Mouse (Mus musculus) lung, postnatal 36 days (tissue): ENCODE measurements at regions not wholly inside any gene's neighbourhood (a gene's known extent, or its start where the extent isn't known, plus 50 kb on each side); places are given as distances from the start of the nearest gene placed in this dataset.

Experiments used
- DNase-seq: peaks from one replicate; pipeline ENCODE4 v3.0.0; 2022; ENCODE audit warnings: mixed read lengths

- DNase-seq, result no peak
These were observed 111.3 kb upstream of the Paqr3 start for GRCm38 (mm10) chr5:97222489-97223237.

DNA sequence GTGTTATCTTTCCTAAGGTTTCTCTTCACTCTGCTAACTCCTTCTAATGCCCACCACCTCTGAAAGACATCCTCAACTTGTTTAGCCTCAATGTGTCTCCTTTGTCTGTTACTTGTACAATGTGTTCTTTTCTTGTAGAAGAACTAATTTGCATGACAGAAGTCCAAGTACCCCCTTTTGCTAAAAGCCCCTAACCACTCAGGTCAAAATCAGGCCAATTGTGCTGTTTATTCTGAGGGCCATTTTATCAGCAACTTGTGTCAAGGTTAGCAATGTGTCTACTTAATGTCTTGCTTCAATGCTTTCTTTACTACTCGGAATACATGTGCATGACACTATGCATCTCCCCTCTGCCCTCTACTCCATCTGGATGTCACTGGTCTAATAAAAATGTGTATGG is 107.3 kb upstream of the Paqr3 start:
- DNase-seq, result no peak

- DNase-seq, result no peak
These were observed 94.2 kb upstream of the Paqr3 start for GRCm38 (mm10) chr5:97205606-97206005.

DNA sequence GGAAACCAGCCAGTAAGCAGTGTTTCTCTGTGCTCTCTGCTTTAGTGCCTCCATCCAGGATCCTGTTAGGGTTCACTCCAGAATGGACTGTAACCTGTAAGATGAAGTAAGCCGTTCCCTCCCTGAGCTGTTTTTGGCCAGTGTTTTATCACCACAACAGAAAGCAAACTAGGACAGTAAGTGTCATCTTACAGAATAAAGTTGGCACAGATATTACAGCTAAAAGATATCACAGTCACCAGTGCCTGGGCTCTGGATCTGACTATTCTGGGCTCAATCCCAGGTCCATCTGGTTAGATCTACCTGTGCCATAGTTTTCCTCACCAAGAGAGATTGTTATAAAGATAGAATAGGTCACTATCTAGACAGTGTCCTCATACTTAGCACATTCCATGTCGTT is 92.9 kb upstream of the Paqr3 start:
- no peak for DNase-seq

DNA sequence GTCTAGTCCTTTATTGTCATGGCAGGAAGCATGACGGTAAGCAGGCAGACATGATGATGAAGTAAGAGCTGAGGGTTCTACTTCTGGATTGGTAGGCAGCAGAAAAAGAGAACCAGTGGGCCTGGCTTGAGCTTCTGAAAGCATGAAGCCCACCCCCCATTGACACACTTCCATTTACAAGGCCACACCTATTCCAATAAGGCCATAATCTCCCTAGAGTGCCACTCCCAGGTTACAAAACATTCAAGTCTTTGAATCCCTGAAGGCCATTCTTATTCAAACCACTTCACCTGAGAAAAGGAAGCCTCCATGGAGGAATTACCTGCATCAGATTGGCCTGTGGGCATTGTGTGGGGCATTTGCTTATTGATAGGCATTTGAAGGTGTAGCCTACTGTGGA is 92.2 kb upstream of the Paqr3 start:
- DNase-seq, result no peak

- no peak for DNase-seq
These were observed 91.2 kb upstream of the Paqr3 start for GRCm38 (mm10) chr5:97202557-97202956.

DNA sequence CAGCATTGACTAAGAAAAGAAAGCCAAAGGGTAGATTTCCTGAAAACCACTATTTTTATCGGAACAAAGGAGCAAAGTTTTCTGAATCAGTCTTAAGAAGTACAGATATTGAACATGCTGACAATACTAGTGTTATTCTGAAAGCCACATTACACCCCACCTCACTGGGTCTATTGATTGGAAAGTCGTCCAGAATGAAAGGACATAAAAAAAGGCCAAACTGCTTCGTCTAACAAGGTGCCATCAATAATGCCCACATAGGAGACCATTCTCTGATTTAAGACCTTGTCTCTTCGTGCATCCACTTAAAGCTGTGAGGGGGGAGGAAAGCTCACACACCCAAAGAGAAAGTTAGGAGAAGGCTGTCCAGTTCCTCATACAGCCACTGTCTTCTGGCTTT is 89.3 kb upstream of the Paqr3 start:
- no peak for DNase-seq

- DNase-seq, result no peak
These were observed 83.9 kb upstream of the Paqr3 start for GRCm38 (mm10) chr5:97195281-97195660.

- no peak for DNase-seq
These were observed 83.4 kb upstream of the Paqr3 start for GRCm38 (mm10) chr5:97194656-97195280.

GRCm38 (mm10) chr5:97192656-97193055 is 81.3 kb upstream of the Paqr3 start:
- DNase-seq, result no peak

DNA sequence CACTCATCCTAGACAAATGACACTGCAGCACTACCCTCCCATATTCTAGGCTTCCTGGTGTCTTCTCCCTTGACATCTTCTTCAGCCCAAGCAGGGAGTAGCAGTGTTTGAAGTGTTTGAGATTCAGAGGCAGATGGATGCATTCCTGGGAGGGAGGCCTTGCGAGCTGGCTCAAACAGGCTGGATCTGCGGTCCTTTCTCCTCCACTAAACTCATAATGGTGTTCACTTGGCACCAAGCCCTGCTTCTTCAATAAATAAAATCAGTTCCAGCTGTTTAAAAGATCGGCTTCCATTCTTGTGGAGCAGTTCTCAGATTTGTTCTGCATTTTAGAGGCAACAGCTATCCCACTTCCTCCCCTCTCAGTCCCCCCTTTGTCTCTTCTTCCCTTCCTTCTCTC is 79.3 kb upstream of the Paqr3 start:
- no peak for DNase-seq

- no peak for DNase-seq
These were observed 73.1 kb upstream of the Paqr3 start for GRCm38 (mm10) chr5:97184512-97184911.

DNA sequence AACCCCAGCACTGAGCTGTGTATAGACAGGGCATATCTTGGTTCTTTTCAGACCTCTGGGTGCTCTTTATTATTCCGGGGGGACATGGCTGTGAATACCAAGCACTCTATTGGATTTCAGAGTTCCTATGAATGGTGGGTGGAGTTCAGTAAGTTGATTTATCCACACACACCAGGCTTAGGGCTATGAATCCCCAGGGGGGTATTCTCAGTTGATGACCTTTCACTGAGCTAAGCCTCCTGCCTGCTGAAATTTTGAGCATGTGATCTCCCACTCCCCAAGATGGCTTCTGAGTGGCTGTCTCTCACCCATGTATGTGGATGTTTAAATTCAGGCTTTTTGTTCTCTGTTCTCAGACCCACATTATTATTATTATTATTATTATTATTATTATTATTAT is 69.9 kb upstream of the Paqr3 start:
- no peak for DNase-seq

GRCm38 (mm10) chr5:97174446-97174845 is 63.0 kb upstream of the Paqr3 start:
- no peak for DNase-seq

DNA sequence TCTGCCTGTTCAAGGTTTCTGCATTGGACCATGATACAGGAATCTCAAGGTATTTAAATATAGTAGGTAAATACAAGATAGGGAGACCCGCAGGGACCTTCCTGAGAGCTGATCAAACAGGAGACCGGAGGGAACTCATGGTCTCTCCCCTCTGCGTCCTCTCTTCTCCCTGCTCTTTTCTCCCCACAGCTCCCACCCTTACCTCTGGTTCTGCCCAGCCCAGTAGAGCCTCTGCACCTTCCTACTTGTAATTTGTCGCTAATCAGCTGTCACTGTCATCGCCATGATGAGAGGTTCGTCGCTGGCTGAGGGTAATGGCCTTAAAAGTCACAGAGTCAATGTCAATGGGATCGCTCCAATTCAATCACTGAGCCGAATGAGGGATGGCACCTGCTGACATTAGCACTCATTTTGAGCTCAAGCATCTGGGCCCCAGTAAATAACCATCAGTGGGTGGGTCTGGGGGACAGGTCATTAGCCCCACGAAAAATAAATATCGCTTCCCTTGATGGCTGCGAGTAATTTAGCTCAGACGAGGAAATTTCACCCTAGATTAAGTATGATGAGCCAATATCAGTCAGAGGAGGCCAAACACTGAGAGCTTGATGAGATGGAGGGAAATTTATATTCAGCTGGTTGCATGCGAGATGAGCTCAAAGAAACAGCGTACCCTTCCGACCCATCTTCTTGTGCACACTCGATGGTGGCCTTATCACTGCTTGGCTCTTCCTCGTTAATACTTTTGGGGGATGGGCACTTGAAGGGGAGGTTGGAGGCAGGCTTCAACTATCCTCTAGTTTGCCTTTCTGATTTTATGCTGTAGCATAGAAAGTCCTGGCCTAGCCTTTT is 56.2 kb upstream of the Paqr3 start:
- no peak for DNase-seq

- DNase-seq, result peak; percentile 66
These were observed 54.9 kb upstream of the Paqr3 start for GRCm38 (mm10) chr5:97166128-97166883.
